Mouse (Mus musculus) embryonic facial prominence, embryonic 11.5 days (tissue): ENCODE measurements at regions not wholly inside any gene's neighbourhood (a gene's known extent, or its start where the extent isn't known, plus 50 kb on each side); places are given as distances from the start of the nearest gene placed in this dataset.

Experiments
- ATAC-seq: fragments of 200-750 bp; cut with Nextera tagmentation; replicated peaks from 2 replicates; pipeline ENCODE4 v1.8.0; 2017; ENCODE audit warnings: low read depth; ENCODE audit not compliant: insufficient number of reproducible peaks, low FRiP score, low TSS enrichment
- DNase-seq: peaks from one replicate; pipeline ENCODE4 v3.0.0-alpha.2; 2015; ENCODE audit warnings: low spot score
- H3K27ac ChIP-seq: fragments of 300-500 bp; sonication (generic); replicated peaks from 2 replicates; pipeline ENCODE4 v1.5.1; 2014; ENCODE audit warnings: mild to moderate bottlenecking, low read depth, low read length, control low read depth
- H3K27me3 ChIP-seq: fragments of 300-500 bp; sonication (generic); 2 replicates; pipeline ENCODE4 v1.6.1; 2014; ENCODE audit warnings: mild to moderate bottlenecking, low read length, moderate library complexity, mixed read lengths; ENCODE audit not compliant: control insufficient read depth, insufficient read depth
- H3K36me3 ChIP-seq: fragments of 300-500 bp; sonication (generic); replicated peaks from 2 replicates; pipeline ENCODE4 v1.6.1; 2014; ENCODE audit warnings: low read depth, mild to moderate bottlenecking, low read length, moderate library complexity, mixed read lengths; ENCODE audit not compliant: control insufficient read depth, insufficient read depth
- H3K4me1 ChIP-seq: fragments of 300-500 bp; sonication (generic); 2 replicates; pipeline ENCODE4 v1.6.1; 2014; ENCODE audit warnings: low read length, mixed read lengths; ENCODE audit not compliant: control insufficient read depth, insufficient read depth
- H3K4me2 ChIP-seq: fragments of 300-500 bp; sonication (generic); 2 replicates; pipeline ENCODE4 v1.6.1; 2014; ENCODE audit warnings: low read depth, mild to moderate bottlenecking, control low read depth, low read length, moderate library complexity
- H3K4me3 ChIP-seq: fragments of 300-500 bp; sonication (generic); 2 replicates; pipeline ENCODE4 v1.5.1; 2014; ENCODE audit warnings: low read depth, low read length, control low read depth
- H3K9ac ChIP-seq: fragments of 300-500 bp; sonication (generic); replicated peaks from 2 replicates; pipeline ENCODE4 v1.6.1; 2014; ENCODE audit warnings: mild to moderate bottlenecking, control low read depth, low read length
- H3K9me3 ChIP-seq: fragments of 300-500 bp; sonication (generic); replicated peaks from 2 replicates; pipeline ENCODE4 v1.6.1; 2016; ENCODE audit warnings: mild to moderate bottlenecking, low read length, inconsistent platforms, mixed read lengths; ENCODE audit not compliant: control insufficient read depth
- WGBS: fragments of 180-500 bp; shearing (Covaris S2); extraction: QIAGEN DNeasy Blood & Tissue Kit; methylation state at CpG from one replicate; pipeline ENCODE4 v1.1.7; 2014; 5-methylcytosine and 5-hydroxymethylcytosine counted together

DNA sequence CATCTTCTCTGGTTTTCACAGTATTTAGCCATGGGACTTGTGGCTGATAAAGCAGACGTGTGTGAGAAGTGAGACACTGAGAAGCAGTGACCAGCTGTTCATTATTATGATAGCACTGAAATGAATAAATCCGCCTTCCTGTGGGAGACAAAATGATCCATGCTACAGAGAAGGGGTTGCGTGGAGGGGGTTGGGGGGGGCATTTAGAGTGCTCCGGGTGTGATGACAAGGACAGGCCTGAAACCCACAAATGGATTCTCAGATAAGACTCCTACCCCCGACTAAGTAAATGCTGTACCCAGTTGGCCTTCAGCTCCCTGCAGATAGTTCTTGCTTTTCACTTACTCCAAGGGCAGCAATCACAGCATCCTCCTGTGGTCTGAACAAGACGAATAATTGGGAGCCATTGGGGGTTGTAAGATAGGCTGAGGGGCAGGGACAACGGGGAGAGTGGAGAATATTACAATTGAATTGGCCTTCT, 416.8 kb upstream of the Prmt6 start:
- DNase-seq, result no peak
- no peaks in the 10 kb centered on the region for H3K27me3 ChIP-seq

DNA sequence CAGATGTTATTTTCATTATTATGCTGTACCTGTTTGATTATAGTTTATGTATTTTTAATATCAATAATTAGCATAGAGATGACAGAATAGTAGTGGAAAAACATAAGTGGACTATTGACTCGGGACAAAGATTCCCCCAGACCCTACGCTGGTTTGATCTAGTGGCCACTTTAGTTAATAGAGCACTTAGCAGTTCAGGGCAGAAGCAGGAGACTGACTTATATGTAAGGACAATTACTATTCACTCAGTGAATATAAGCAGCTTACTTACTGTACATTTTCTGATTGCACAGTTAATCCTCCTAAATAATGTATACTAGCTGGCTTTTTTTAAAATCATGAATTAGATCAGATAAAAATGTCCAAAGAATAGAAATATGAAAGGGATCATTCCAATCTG, 416.2 kb upstream of the Prmt6 start:
- no peak overlapping the region for H3K9ac ChIP-seq
- WGBS, result 77% methylated on average over 2 of the region's 2 CpGs
- ATAC-seq (no peak), DNase-seq (no peak)
- H3K27me3 ChIP-seq, result no peaks in the 10 kb centered on the region
- H3K4me1 ChIP-seq, result no peaks in the 10 kb centered on the region
- H3K9me3 ChIP-seq, result no peaks in the 10 kb centered on the region
- no peaks in the 10 kb centered on the region for H3K36me3 ChIP-seq
- no peak overlapping the region for H3K4me3 ChIP-seq
- H3K27ac ChIP-seq, result no peak overlapping the region
- no peak overlapping the region for H3K4me2 ChIP-seq

More for the DNA sequence above, 416.8 kb upstream of the Prmt6 start:
- Histone ChIP-seq H3K36me3 (no peaks in the 10 kb centered on the region), H3K4me3 (no peak overlapping the region), H3K4me1 (no peaks in the 10 kb centered on the region), H3K9me3 (no peaks in the 10 kb centered on the region), H3K4me2 (no peak overlapping the region), H3K27ac (no peak overlapping the region), H3K9ac (no peak overlapping the region)
- 65% methylated on average over 7 of the region's 7 CpGs for WGBS
- peak; percentile 75; the same call in 1 of the 2 replicates for ATAC-seq

DNA sequence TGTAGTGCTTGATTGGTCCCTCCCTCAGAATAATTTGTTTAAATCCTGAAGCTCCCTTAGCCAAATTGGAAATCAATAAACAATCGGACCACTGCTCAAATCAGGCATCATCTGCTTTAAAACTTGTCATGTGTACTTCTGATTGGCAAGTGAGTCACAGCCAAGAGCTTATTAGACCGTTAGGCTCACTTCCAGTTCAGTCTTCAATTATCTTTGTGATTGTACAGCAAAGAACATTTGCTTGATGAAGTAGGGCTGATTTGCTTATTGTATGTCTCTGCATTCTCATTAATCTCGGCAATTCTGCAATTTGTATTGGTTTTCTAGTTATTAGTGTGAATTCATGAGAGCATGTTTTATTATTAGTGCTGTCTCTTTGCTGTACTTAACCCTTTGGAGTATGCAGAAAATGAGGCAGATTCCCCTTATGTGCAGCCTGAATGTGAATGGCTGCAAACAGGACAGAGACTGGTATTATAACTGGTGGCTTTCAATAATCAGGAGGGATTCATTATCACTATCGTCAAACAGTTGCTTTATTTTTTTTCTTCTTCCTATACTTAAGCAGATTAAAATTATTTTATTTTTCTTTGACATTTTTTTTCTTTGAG, 406.8 kb upstream of the Prmt6 start:
- 84% methylated on average over 4 of the region's 4 CpGs for WGBS
- no peak for ATAC-seq
- no peaks in the 10 kb centered on the region for H3K27me3 ChIP-seq

DNA sequence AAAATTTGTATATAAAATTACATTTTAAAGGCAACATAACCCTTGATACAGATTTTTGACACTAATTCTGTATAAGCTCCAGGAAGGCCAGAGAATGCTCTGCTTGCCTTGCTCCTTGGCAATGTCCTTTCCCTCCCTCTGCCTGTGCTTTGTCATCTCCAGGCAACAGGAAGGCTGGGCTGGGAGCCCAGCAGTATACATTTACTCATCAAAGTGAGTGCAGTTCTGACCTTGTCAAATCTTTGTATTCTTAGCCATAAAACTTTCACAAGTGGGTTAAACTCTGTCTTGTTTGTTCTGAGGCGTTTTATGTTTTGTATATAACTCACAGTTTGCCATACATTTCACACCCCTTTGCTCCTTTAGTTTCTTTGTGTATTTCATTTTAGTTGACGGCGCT, 375.5 kb upstream of the Prmt6 start:
- H3K4me3 ChIP-seq, result no peak overlapping the region
- H3K4me1 ChIP-seq, result no peaks in the 10 kb centered on the region
- H3K9me3 ChIP-seq, result no peaks in the 10 kb centered on the region
- no peak for ATAC-seq
- no peak for DNase-seq
- H3K27ac ChIP-seq, result no peak overlapping the region
- no peaks in the 10 kb centered on the region for H3K36me3 ChIP-seq
- H3K9ac ChIP-seq, result no peak overlapping the region
- H3K4me2 ChIP-seq, result no peak overlapping the region
- no peaks in the 10 kb centered on the region for H3K27me3 ChIP-seq
- 84% methylated on average over 3 of the region's 3 CpGs for WGBS

More for the DNA sequence above, 406.8 kb upstream of the Prmt6 start:
- Histone ChIP-seq H3K4me1 (no peaks in the 10 kb centered on the region), H3K4me3 (no peak overlapping the region), H3K4me2 (no peak overlapping the region), H3K9ac (no peak overlapping the region), H3K9me3 (no peaks in the 10 kb centered on the region), H3K36me3 (no peaks in the 10 kb centered on the region), H3K27ac (no peak overlapping the region)
- DNase-seq, result no peak

DNA sequence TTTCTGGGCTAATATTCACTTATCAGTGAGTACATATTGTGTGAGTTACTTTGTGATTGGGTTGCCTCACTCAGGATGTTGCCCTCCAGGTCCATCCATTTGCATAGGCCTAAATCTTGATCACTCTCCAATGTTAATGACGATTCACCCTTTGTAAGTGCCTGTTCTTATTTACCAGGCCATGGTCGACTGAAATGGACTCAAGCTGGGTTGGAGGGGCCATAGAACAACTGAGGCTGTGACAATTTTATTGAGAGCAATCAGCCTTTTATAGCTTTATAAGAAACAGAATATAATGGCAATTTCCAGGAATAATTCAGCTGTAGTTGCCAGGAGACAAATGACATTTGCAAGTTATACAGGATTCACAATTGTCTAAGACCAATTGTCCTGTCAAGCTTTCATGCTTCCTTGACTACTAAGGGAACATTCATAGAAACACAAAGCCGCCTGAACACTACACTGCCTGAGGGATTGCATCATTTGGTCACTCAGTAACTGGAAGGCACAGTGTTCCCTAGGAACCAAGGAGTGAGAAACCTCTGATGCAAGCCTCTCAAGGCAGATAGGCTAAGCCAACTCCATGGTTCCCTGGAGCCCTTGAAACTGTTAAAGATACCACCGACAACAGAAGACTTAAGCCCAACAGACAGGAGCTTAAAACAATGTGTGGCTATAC, 348.5 kb upstream of the Prmt6 start:
- 71% methylated on average over 4 of the region's 4 CpGs for WGBS
- no peak for ATAC-seq
- no peak overlapping the region for H3K4me3 ChIP-seq

DNA sequence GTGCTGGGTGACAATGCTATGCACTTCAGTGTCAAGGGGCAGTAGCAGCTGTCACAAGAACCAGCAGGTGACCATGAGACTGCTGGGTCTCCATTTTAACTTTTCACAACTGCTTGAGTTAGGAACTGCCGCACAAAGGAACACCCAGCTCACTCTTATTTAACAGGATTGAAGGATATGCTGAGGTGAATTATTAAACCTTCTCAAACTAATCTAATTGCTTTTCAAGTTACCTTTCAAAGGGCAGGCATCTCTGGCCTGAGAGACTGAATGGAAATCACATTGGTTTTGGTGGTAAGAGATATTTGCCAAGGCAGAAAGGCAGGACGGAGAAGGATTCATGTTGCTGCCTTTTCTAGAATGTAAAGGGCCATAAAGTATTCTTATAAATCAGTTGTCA, 332.0 kb upstream of the Prmt6 start:
- H3K27me3 ChIP-seq, result no peaks in the 10 kb centered on the region
- H3K4me2 ChIP-seq, result no peak overlapping the region
- 72% methylated on average over 2 of the region's 2 CpGs for WGBS
- H3K27ac ChIP-seq, result no peak overlapping the region
- no peaks in the 10 kb centered on the region for H3K36me3 ChIP-seq
- DNase-seq, result no peak
- H3K4me3 ChIP-seq, result no peak overlapping the region
- no peaks in the 10 kb centered on the region for H3K4me1 ChIP-seq
- H3K9me3 ChIP-seq, result no peaks in the 10 kb centered on the region
- ATAC-seq, result no peak
- no peak overlapping the region for H3K9ac ChIP-seq

More for the DNA sequence above, 348.5 kb upstream of the Prmt6 start:
- no peaks in the 10 kb centered on the region for H3K9me3 ChIP-seq
- no peak overlapping the region for H3K27ac ChIP-seq
- no peak overlapping the region for H3K9ac ChIP-seq
- no peak overlapping the region for H3K4me2 ChIP-seq
- no peak for DNase-seq
- no peaks in the 10 kb centered on the region for H3K27me3 ChIP-seq
- no peaks in the 10 kb centered on the region for H3K4me1 ChIP-seq
- no peaks in the 10 kb centered on the region for H3K36me3 ChIP-seq

DNA sequence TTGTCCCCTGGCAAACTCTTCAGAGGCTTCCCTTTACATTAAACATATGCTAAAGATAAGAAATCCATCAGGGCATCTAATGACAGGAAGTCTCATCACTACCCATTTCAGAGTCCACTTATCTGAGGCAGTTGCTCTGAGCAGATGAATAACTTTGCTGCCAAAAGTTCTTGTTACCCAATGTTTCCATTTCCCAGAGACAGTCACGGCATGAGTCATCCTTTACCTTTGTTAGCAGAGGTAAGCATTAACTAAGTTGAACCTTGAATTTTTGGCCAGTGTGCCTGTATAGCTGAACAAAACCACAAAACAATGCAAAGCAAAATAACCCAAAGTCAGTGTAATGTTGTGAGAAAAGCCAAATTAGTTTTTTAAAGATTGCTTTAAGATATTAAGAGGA, 328.5 kb upstream of the Prmt6 start:
- no peaks in the 10 kb centered on the region for H3K9me3 ChIP-seq
- H3K36me3 ChIP-seq, result no peaks in the 10 kb centered on the region
- no peaks in the 10 kb centered on the region for H3K27me3 ChIP-seq
- ATAC-seq (no peak), DNase-seq (no peak)
- no peaks in the 10 kb centered on the region for H3K4me1 ChIP-seq
- no peak overlapping the region for H3K4me2 ChIP-seq
- no peak overlapping the region for H3K4me3 ChIP-seq
- no peak overlapping the region for H3K27ac ChIP-seq
- no peak overlapping the region for H3K9ac ChIP-seq
- WGBS, result 73% methylated on average over 1 of the region's 1 CpGs

DNA sequence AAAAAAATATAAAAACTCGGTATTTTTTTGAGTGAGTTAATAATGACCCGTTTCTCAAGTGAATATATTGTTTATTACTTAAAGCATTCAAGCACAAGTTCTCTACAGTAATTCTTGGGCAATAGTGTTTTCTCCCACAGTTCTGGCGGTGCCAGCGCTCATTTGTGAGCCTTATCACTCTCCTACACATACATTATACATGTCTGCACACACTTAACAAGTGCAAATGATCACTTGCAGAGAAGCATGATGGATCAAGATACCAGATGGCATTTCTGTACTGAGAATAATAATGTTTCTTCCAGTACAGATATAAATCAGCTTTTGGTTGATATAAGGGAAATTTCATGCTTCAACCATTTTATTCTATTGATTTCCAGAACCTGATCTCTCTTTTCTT, 316.4 kb upstream of the Prmt6 start:
- DNase-seq, result no peak
- WGBS, result 83% methylated on average over 4 of the region's 4 CpGs
- H3K36me3 ChIP-seq, result no peaks in the 10 kb centered on the region
- no peaks in the 10 kb centered on the region for H3K9me3 ChIP-seq
- no peak overlapping the region for H3K27ac ChIP-seq
- ATAC-seq, result no peak
- H3K9ac ChIP-seq, result no peak overlapping the region
- H3K4me2 ChIP-seq, result no peak overlapping the region
- H3K4me1 ChIP-seq, result no peaks in the 10 kb centered on the region
- H3K4me3 ChIP-seq, result no peak overlapping the region
- no peaks in the 10 kb centered on the region for H3K27me3 ChIP-seq
